Mouse (Mus musculus) hindlimb bud, embryonic 11.5 days (tissue): ENCODE measurements at regions not wholly inside any gene's neighbourhood (a gene's known extent, or its start where the extent isn't known, plus 50 kb on each side); places are given as distances from the start of the nearest gene placed in this dataset.

Experiments
- DNase-seq: peaks from one replicate; pipeline ENCODE4 v3.0.0-alpha.2; 2012; ENCODE audit warnings: low read depth, low spot score; ENCODE audit errors: extremely low spot score

DNA sequence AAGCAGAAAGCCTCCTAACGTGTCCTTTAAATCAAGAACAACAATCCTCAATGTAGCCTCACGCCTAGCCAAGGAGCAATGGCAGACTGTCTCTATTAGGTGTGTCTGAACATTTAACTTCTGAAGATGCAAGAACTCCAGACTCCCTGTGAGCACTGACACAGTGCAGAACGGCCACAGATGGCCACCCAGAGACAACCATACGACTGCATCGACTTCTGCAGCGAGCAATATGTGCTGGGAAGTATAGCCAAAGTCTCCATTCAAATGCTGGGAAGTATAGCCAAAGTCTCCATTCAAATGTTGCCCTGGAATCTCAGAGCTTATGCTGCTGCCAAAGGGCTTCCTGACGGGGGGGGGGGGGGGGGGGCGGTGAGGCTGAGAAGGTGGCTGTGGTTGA lies 463.5 kb downstream of the Efna5 start:
- no peak for DNase-seq

DNA sequence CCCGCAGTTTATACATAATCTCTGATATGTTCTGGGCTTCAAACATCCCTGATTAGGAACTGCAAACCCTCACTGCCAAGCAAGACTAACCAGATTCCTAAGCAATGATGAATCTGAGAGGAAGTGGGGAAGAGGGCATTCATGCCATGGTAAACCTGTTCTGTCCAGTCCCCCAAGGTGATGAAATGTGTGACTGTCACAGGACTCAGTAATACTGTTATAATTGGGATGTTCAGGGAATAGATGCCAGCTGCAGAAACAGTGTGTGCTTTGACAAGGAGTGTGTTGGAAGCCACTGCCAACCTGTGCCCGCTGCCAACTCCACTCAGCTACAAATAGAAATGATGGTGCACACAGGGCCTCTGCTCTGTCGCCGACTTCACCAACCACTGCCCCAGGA lies 466.0 kb downstream of the Efna5 start:
- no peak for DNase-seq

DNA sequence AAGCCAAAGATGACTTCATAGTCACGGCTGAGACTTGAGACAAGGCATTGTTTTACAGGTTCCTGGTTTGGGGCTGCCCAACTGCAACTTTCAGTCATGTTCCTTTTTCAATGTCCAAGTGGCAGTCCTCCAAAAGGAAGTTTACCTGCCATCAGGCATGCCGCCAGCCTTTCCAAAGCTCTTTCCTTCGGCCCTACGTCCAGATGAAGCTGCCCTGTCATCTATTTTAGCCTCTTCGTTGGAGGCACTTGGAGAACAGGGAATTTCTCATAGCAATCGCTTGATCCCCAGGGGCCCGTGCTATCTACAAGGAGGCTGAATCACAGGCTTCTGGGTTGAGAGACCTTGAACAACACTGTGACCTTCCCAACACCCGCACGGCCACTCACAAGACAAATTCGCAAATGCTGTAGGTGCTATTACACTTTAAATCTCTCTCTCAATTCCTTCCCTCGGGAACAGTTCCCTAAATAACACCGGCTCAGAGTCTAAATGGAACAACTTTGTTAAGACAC lies 468.4 kb downstream of the Efna5 start:
- no peak for DNase-seq

DNA sequence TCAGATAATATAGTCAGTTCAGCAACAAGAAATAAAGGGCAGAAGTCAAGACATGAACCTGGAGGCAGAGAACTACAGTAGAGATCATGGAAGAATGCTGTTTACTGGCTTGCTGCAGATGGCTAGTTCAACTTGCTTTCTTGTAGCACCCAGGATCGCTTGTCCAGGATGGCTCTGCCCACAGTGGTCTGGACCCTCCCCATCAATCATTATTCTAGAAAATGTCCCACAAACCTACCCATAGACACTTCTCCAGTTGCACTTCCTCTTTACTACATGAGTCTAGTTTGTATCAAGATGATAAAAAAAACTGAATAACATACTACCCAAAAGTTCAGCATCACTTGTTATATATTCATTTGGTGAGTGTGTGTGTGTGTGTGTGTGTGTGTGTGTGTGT lies 477.4 kb downstream of the Efna5 start:
- DNase-seq = no peak

DNA sequence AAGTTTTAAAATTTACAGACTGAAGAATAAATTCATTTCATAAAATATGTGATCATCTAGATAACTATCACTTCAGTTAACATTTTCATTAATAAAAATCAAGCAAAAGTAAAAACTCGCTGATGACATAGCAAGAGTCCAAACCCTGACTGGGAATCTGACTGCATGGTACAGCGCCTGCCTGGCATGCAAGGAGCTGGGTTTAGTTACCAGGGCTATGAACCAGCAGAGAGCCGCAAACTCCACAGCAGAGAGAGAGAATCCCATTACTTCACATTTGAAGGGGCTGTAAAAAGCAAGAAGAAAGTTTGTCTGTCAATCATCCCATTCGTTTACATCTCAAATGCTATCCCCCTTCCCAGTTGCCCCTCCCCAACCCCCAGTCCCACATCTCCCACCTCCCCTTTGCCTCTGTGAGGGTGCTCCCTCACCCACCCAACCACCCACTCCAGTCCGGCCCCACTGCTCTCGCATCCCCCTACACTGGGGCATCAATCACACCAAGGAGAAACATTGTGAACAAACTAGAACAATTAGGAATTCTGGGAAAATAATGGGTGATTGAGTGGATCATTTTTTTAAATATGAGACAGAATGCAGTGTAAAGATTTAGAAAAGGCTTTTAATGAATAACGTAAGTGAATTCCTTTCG lies 487.6 kb downstream of the Efna5 start:
- DNase-seq = no peak

DNA sequence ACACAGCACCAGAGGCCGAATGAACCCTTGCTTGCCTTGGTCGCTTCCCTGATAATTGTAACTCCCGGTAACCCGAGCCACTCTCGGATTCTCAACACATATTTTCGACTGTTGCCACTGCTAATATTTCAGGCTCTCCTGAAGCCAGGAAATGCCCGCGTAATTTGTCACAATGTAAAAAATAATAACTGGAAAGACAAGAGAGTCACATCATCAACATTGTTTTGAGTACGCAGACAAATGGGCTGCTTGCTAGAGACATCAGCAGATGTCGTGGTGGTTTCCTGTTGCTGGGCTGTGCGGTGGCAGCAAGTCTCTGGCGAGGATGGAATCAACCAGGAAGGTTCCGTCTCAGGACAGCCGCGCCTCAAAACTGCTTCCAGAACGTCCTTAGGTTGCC lies 497.1 kb downstream of the Efna5 start:
- no peak for DNase-seq

DNA sequence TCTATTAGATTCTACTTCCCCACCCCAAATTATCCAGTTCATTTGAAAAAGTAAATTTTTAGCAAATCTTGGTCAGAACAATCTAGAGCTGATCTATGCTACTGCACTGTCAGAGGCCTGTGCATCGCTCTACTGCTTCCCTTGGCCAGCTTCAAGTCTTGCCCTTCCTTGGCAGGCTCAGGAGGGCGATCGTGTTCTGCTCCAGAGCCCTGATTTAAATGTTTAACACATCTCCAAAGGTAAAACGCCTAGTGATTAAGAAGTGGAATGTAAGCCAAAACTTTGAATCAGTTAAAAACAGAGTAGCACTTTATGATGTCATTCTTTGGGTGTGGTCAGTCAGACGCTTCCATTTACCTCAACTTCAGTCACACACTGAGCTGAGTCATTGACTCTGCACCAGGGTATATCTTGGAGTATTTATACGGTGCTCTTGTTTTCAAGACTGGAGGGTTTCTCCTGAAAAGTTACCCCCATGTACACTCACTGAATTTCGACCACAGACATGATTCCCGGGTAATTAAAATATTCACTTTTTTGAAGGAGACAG lies 502.2 kb downstream of the Efna5 start:
- no peak for DNase-seq

DNA sequence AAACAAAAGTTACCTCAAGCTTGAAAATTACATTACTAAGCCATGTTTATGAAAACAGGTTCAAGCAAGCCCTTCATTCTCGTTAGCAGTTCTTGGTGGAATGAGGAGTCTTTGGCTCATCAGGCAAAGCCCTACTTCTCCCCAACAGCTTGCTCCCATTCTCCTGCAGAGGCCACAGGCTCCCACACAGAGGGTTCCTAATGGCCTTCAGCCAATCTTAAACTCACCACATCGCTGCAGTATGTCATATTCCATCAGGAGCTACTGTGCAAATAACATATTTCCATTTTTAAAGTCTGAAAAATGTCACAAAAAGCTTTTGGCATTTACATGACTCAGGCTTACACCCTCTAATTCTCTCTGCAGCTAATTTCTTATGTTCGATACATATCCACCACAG lies 512.0 kb downstream of the Efna5 start:
- DNase-seq = no peak

DNA sequence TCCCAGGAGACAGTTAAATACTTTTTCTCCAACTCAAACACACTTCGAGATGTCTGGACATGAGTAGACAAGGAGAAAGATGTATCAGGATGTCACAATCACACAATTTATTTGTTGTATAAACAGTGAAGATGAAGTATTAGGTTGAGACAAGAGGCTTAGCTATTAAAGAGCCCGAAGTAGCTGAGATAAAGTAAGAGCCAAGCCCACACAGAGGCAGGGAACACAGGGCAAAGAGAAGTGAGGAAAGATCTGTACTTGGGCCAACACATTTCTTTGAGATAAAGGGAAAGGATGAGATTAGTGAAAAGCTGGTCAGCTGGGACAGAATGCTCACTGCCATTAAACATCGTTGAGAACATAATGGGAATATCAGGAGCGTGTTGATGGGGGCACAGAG lies 513.2 kb downstream of the Efna5 start:
- DNase-seq = no peak

DNA sequence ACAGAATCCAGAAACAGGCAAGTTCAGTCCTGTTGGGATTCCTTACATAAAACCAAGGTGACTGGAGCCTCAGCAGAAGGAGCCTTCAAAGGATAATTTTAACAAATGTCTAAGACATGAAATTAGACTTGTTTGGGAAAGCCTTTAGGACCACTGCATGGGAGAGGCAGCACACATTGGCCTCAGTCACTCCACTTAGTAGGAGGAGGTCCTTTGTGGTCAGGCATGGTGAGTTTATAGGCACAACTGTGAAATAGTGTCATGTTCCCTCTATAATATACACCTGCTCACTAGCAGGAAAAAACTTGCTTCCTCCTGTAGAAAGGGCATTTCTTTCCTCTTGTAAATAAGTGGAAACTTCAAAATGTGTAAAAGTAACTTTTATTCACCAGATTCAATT lies 522.8 kb downstream of the Efna5 start:
- DNase-seq = no peak

DNA sequence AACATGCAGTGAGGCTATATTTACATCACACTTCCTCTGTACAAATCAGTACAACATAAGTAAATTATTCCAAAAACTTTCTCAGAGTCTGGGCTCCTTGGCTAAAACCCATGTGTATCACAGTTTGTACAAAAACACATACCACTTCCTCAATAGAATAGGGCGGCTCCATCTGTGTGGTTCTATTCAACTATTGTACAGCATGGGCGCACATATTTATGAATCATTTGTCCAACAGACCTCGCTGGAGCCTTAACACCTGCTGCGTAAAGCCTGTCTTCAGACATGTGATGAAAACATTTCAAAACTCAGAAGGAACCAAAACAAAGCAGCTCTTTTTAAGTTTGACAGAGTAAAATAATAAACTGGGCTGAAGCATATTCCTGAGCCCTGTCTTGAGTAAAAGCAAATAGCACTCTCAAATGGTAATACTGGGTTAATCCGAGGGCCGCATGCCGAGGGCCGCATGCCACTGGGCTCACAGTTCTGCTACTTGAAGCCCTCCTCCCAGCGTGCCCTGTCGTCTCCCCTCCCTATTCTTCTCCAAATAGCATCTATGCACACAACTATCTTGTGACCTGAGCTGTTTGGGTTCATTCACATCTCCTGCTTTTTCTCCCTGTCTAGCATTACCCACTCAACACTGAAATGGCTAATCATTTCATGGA lies 543.1 kb downstream of the Efna5 start:
- no peak for DNase-seq

DNA sequence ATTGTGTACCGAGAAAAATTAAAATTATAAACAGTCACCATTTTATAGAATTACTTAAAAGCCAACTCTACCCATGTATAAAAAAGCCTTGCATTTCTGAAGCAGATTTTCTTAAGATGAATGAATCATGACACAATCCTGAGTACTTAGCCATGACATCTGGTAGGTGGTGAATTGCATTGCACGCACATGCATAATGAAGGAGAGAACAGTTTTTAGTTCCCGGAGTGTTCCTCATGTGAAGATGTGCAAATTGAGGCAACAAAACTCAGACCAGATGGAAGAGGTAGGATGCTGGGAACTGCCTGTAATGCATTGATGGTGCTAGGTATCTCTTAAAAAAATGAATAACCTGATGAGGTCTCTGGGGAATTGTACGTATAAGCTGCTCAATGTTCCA lies 550.9 kb downstream of the Efna5 start:
- no peak for DNase-seq

DNA sequence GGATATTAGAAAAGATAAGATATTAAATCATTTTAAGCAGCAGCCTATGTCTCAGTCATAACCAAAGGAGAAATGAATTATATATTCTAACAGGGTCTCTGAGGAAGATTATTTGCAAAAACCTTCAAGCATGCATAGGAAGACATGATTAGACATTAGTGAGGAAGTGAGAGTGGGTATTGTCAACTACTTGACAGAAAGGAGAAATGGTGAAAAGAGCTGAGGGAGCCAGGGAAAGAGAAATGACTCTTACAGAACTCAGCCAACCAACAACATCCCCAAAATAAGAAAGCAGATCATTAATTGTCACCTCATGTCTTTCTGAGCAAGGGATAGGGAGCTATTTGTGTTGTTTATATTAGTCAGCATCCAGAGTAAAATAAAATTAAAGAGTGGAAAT lies 554.3 kb downstream of the Efna5 start:
- no peak for DNase-seq

DNA sequence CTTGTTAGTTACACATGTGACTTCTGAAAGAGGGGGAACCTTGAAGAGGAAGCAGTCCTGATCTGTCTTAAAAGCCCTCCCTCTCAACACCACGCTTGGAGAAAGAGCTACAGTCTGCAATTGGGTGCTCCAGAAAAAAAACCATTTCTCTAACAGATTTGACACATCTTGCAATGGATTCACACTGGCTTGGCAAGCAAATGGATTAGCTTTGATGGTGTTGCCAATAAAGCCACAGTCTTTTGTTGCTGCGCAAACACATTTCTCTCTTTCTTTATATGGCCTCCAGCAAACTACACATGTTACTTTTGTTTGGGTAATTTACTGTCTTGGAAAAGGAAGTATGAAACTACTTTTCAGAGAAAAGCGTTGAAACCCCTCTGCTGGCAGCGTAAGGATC lies 562.1 kb downstream of the Efna5 start:
- DNase-seq = no peak

DNA sequence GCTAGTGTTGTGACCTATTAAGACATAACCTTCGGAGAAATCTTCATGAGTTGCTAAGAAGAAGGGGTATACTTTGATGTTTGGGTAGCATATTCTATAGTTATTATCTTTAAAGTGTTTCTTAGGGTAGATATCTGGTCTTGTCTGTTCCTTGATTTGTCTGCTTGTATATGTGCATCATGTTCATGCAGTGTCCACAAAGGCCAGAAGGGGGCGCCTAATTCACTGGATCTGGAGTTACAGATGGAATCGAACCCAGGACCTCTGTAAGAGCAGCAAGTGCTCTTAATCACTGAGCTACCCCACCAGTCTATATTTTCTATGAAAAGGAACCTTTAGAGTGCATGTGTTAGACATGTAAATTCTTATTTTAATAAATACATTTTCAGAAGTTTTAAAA lies 571.1 kb downstream of the Efna5 start:
- DNase-seq = no peak

DNA sequence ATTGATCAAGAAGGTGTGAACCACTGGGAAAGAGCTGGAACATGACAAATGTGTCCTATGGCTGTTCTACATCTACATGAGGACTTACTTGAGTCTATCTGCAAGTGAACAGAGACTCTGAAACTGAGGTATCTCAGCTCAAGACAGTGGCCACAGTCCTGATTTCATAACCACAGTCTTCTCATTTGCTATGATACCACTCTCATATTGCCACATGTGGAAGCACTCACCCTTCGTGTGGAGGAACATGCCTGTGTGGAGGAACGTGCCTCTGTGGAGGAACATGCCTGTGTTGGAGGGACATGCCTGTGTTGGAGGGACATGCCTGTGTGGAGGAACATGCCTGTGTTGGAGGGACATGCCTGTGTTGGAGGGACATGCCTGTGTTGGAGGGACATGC lies 574.0 kb downstream of the Efna5 start:
- DNase-seq = no peak

DNA sequence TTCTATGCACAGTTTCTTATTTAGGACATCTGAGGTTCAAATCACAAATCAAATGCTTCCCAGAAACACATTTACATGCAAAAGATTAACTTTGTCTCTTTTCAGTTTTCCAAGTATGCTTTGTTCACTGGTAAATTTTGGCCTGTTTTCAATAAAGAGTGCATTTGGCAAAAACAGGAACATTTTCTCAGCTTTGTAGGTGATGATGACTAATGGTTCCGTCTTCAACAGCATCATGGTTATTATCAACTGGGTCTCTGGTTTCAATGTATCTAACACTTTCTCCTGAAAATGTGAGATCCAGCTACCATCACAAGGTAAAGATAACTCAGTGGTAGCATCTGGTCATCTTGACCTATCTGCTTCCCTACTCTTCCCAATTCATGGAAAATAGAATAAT lies 574.6 kb downstream of the Efna5 start:
- no peak for DNase-seq

DNA sequence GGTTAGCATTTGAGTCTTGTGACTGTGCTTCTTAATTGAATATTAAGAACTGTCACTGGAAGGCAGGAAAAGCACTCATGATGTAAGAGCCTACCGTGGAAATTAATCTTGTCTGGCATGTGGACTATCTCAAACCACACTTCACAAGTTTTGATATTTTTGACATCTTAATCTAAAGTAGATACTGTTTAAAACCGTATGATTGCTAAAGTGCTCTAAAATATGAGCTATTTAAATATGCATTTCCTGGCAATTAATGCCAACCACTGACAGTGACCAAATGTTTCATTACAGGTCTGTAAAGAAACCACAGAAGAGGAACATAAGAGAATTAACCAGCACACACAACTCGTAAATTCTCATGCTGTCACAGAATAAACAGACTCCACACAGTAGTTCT lies 576.0 kb downstream of the Efna5 start:
- DNase-seq = no peak

DNA sequence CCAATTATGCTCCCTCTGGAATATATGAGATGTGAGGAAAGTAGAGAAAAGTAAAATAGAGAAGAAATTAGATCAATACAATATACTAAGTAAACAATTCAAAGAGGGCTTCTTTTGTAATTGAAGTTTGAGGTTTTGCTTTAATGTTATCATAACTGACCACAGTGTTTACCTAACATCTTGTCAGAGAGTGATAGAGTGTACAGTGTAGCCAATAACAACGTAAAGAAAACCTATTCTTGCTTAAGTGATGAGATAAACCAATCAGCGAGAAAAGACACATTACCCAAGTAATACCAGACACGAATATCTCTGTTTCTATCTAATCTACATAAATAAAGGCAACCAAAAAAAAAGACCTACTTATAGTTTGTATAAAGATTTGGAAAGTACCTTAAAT lies 577.0 kb downstream of the Efna5 start:
- DNase-seq = no peak

DNA sequence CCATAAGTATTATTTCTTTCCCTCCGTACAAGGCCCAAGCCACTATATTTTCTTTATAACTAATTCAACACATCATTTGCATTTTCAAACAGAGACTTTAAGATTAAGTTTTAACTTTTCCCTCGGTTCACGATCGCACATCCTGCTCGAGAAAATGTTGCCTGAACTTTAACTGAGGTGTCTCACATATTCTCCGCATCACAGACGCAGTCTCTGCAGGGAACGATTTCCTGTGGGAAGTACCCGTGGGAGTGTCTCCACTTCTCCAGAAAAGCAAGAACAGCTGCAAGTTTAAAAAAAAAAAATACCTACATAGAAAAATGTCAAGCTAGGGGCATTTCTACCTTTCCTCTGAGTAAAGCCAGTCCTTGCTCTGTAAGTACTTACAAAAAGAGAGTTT lies 581.2 kb downstream of the Efna5 start:
- no peak for DNase-seq

DNA sequence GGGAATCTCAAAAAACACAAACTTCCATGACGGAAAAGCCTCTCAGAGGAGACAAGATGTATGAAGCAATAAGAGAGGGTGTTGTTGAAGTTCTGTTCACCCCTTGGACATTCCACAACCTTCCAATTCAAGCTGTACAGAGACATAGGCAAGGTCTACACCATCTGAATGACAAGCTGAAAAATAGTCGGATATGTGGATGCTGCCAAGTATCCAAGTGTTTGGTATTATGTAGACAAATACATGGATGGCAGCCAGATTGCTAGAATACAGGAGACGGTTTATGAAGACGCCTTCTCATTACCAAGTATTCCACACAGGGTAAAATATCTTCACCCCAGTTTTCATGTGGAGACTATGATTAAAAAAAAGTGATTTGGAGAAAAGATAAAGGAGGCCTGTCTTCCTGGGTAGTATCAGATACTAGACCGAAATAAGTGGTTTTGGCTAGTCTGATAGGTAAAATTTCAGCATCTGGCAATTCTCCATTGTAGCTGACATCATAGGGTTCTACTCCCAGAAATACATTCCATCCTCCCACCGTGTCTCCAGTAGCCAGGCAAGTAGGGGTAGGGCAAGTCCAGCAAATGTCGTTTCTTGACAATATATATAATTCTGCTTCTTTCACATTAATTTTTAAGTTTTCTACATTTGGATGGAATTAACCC lies 583.6 kb downstream of the Efna5 start:
- DNase-seq = no peak

DNA sequence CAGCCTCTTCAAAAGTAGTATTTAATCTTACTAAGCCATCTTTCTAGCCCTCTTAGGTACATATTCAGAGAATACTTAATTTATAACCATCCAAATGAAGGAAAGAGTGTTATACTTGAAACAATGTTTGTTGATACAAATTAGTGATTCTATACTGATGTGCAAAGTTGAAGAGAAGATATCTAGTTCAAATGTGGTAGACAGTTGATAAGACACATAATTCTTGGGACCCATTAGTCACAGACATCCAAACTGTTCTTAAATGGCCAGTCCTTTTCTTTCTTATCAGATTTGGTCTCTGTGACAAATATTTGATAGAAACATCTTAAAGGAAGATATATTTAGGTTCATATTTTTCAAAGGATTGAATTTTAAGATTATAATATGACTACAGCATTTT lies 585.7 kb downstream of the Efna5 start:
- DNase-seq = no peak
